Mouse (Mus musculus) hindbrain, embryonic 14.5 days (tissue): Measurements from ENCODE around the gene Bax. TPM values are rescaled to one million over a fixed set of nuclear protein-coding genes. Genes with fewer than 3 reads are reported as not detected.
"Not testable (repeated sequence)": the region's sequence is repeated elsewhere in the genome, so short reads cannot be mapped to it uniquely, and the experiment has no call there.

ENCODE experiments used
- ATAC-seq: fragments of 200-750 bp; cut with Nextera tagmentation; 2 replicates; pipeline ENCODE4 v1.8.0; 2017; ENCODE audit warnings: moderate number of reproducible peaks, mild to moderate bottlenecking, moderate TSS enrichment, moderate library complexity; ENCODE audit not compliant: low FRiP score
- DNase-seq: peaks from one replicate; pipeline ENCODE4 v3.0.0-alpha.2; 2015; ENCODE audit warnings: low spot score
- H3K27ac ChIP-seq: fragments of 300-500 bp; sonication (generic); 2 replicates; pipeline ENCODE4 v1.5.1; 2014; ENCODE audit warnings: mild to moderate bottlenecking, moderate library complexity
- H3K27me3 ChIP-seq: fragments of 300-500 bp; sonication (generic); 2 replicates; pipeline ENCODE4 v1.6.1; 2014; ENCODE audit warnings: mild to moderate bottlenecking, low read length, mixed read lengths; ENCODE audit not compliant: control insufficient read depth, insufficient read depth
- H3K36me3 ChIP-seq: fragments of 300-500 bp; sonication (generic); replicated peaks from 2 replicates; pipeline ENCODE4 v1.6.1; 2014; ENCODE audit not compliant: control insufficient read depth, insufficient read depth
- H3K4me1 ChIP-seq: fragments of 300-500 bp; sonication (generic); replicated peaks from 2 replicates; pipeline ENCODE4 v1.6.1; 2014; ENCODE audit warnings: antibody characterized with exemption, low read length, mixed read lengths; ENCODE audit not compliant: control insufficient read depth, insufficient read depth
- H3K4me2 ChIP-seq: fragments of 300-500 bp; sonication (generic); replicated peaks from 2 replicates; pipeline ENCODE4 v1.6.1; 2014; ENCODE audit warnings: mild to moderate bottlenecking, moderate library complexity
- H3K4me3 ChIP-seq: fragments of 300-500 bp; sonication (generic); replicated peaks from 2 replicates; pipeline ENCODE4 v1.5.1; 2014; ENCODE audit warnings: mild to moderate bottlenecking, low read length
- H3K9ac ChIP-seq: fragments of 300-500 bp; sonication (generic); 2 replicates; pipeline ENCODE4 v1.6.1; 2014
- H3K9me3 ChIP-seq: fragments of 300-500 bp; sonication (generic); 2 replicates; pipeline ENCODE4 v1.6.1; 2016; ENCODE audit warnings: low read length; ENCODE audit not compliant: control insufficient read depth
- WGBS: fragments of 180-500 bp; shearing (Covaris S2); extraction: QIAGEN DNeasy Blood & Tissue Kit; methylation state at CpG from one replicate; pipeline ENCODE4 v1.1.7; 2014; 5-methylcytosine and 5-hydroxymethylcytosine counted together
- polyA plus RNA-seq: library from polyadenylated mRNA; unstranded; fragments of >200 nt; fragmentation: Nextera tagmentation; extraction: Ambion mirVana; gene quantifications from 2 replicates; pipeline ENCODE4 v1.2.1, GENCODE M21; 2014

Bax gene
- polyA plus RNA-seq, 1 experiment from 2014 or later: 182 TPM

DNA sequence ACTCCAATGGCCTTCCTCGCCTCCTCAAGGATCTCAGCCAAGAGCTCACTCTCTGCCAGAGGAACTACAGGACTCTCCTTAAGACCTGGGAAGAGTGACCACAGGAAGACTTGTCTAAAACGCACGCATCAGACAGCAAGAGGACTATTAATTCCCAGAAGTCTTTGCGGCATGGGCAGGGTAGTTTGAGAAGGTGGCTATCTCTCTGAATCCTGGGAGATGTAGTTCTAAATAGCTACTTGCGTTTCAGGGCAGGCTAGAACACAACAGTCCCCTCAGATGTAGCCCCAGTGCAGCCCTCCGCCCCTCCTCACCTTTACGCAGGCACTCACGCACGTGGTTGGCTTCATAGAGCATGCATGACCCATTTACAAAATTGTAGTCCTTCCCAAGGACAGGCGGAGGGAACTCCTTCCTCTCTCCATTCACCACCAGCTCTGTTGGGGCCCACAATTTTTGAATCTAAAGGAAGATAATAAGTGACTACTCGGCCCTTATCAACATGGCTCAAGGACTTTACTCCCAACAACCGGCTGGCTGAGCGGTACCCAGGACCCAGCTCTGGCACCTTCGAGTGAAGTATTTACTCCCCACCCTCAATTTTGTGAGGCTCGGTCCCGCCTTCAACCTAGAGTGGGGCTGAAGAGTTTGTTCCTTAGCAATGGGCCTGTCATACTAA is 8.7 kb upstream of the Bax start:
- Histone ChIP-seq H3K9ac (no peak overlapping the region), H3K4me1 (no peaks in the 10 kb centered on the region), H3K27ac (no peak overlapping the region), H3K4me3 (no peak overlapping the region), H3K36me3 (no peaks in the 10 kb centered on the region), H3K9me3 (no peaks in the 10 kb centered on the region), H3K4me2 (peak overlapping the region; percentile 33; the same call in 1 of the 2 replicates), H3K27me3 (no peaks in the 10 kb centered on the region)
- ATAC-seq (no peak), DNase-seq (no peak)
- WGBS: 79% methylated on average over 16 of the region's 16 CpGs

DNA sequence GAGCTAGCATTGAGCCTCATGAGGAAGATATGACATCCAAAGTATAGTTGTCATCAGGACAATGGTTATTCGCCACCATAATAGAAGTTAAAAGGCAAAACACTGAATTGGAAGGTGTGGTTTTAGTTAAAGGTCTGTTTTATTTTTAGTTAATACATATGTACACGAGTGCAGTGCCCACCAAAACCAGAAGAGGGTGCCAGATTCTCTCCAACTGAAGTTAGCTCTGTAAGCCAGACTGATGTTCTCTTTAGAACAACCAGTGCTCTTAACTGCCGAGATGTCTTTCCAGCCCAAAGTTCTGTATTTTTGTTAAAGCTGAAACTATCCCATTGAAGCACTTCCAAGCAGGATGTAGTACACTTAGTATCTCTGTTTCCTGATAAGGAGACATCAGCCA is 4.2 kb upstream of the Bax start:
- Histone ChIP-seq H3K9me3 (no peaks in the 10 kb centered on the region), H3K9ac (no peak overlapping the region), H3K4me1 (peaks cover 6% of the 10 kb centered on the region), H3K36me3 (no peaks in the 10 kb centered on the region), H3K4me3 (no peak overlapping the region), H3K27ac (no peak overlapping the region), H3K4me2 (no peak overlapping the region), H3K27me3 (no peaks in the 10 kb centered on the region)
- no peak for ATAC-seq
- DNase-seq: peak; percentile 91
- WGBS: 12% methylated on average over 3 of the region's 3 CpGs

- peak overlapping the region; percentile 88 for H3K9ac ChIP-seq
- no peaks in the 10 kb centered on the region for H3K9me3 ChIP-seq
- H3K4me2 ChIP-seq: peak overlapping the region; percentile 95
- no peaks in the 10 kb centered on the region for H3K27me3 ChIP-seq
- DNase-seq: no peak
- H3K27ac ChIP-seq: no peak overlapping the region
- peaks cover 15% of the 10 kb centered on the region for H3K4me1 ChIP-seq
- no peak; the same call in 1 of the 2 replicates for ATAC-seq
- peaks cover 35% of the 10 kb centered on the region for H3K36me3 ChIP-seq
- WGBS: 37% methylated on average over 7 of the region's 7 CpGs
- H3K4me3 ChIP-seq: peak overlapping the region; percentile 86
Measured at GRCm38 (mm10) chr7:45467090-45467670, 482 bp upstream of the Bax start.

DNA sequence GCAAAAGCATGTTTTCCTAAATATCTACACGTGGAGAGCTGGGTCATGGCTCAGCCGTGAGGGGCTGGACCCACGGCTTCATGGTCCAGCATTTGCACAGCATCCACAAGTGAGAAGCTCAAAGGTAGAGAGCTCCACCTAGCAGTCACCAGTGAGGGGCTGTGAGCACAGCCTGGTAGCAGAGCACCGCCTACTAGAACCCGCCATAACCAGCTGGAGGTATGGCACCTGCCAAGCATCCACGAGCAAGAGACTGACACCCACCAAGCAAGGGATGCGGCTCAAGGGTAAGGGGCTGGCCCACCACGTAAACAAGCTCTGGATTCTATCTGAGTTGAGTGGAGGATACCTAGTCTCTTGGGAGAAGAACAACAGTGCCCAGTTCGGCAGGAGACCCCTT is 1.1 kb downstream of the Bax start:
- H3K27me3 ChIP-seq: no peaks in the 10 kb centered on the region
- peak overlapping the region; percentile 95 for H3K4me2 ChIP-seq
- peaks cover 43% of the 10 kb centered on the region for H3K36me3 ChIP-seq
- H3K4me3 ChIP-seq: peak overlapping the region; percentile 86
- H3K9me3 ChIP-seq: no peaks in the 10 kb centered on the region
- H3K4me1 ChIP-seq: peaks cover 22% of the 10 kb centered on the region
- DNase-seq (no peak), ATAC-seq (no peak)
- H3K9ac ChIP-seq: peak overlapping the region; percentile 88
- no peak overlapping the region for H3K27ac ChIP-seq
- WGBS: 81% methylated on average over 9 of the region's 9 CpGs

DNA sequence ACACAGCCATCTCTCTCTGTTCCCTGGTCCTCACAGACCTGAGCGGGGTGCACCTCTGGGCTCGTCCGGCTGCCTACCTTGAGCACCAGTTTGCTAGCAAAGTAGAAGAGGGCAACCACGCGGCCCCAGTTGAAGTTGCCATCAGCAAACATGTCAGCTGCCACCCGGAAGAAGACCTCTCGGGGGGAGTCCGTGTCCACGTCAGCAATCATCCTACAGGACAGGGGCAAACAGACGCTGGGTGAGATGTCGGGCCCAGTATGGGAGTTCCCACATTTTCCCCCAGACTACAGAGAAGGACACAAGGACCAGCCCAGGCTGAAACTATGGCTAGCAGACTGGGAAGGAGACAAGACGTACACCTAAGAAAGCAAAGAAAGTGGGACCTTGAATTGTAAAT is 1.6 kb downstream of the Bax start:
- Histone ChIP-seq H3K4me2 (peak overlapping the region; percentile 95), H3K36me3 (peaks cover 43% of the 10 kb centered on the region), H3K4me3 (peak overlapping the region; percentile 86; the same call in 1 of the 2 replicates), H3K27me3 (no peaks in the 10 kb centered on the region), H3K9ac (peak overlapping the region; percentile 88; the same call in 1 of the 2 replicates), H3K4me1 (peaks cover 27% of the 10 kb centered on the region), H3K27ac (no peak overlapping the region), H3K9me3 (no peaks in the 10 kb centered on the region)
- 96% methylated on average over 12 of the region's 12 CpGs for WGBS
- no peak for ATAC-seq
- DNase-seq: no peak

DNA sequence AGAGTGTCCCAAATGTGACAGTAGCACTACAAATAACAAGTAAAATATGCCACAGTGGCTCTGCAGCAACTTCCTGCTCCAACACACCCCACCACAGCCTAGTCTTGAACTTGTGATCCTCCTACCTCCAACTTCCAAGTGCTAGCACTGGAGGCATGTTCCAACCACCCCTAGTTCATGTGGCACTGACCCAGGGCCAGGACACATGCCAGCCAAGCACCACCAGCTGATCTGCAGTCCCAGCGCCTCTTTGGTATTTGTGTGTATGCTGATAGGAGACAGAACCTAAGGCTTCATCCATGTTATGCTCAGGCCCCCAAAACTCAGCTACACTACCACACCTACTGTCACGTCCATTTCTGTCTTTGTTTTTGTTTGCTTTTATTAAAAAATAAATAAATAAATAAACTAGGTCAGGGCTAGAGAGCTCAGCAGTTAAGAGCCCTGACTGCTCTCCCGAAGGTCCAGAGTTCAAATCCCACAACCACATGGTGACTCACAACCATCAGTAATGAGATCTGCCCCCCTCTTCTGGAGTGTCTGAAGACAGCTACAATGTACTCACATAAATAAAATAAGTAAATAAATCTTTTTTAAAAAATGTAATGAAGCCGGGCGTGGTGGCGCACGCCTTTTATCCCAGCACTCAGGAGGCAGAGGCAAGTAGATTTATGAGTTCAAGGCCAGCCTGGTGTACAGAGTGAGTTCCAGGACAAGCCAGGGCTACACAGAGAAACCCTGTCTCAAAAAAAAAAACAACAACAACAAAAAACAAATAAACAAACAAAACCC is 2.5 kb downstream of the Bax start:
- H3K4me2 ChIP-seq: no peak overlapping the region
- peaks cover 43% of the 10 kb centered on the region for H3K36me3 ChIP-seq
- DNase-seq (no peak), ATAC-seq (no peak)
- H3K27ac ChIP-seq: no peak overlapping the region
- H3K27me3 ChIP-seq: no peaks in the 10 kb centered on the region
- no peak overlapping the region for H3K9ac ChIP-seq
- WGBS: 95% methylated on average over 7 of the region's 7 CpGs
- peaks cover 27% of the 10 kb centered on the region for H3K4me1 ChIP-seq
- H3K4me3 ChIP-seq: no peak overlapping the region
- no peaks in the 10 kb centered on the region for H3K9me3 ChIP-seq

GRCm38 (mm10) chr7:45462868-45463267 is 3.8 kb downstream of the Bax start:
- H3K4me3 ChIP-seq, DNase-seq, H3K27me3 ChIP-seq, H3K4me2 ChIP-seq, H3K9ac ChIP-seq, H3K9me3 ChIP-seq, H3K27ac ChIP-seq, ATAC-seq: not testable (repeated sequence)
- 81% methylated on average over 4 of the region's 4 CpGs for WGBS
- H3K36me3 ChIP-seq: peaks cover 51% of the 10 kb centered on the region
- peaks cover 33% of the 10 kb centered on the region for H3K4me1 ChIP-seq

DNA sequence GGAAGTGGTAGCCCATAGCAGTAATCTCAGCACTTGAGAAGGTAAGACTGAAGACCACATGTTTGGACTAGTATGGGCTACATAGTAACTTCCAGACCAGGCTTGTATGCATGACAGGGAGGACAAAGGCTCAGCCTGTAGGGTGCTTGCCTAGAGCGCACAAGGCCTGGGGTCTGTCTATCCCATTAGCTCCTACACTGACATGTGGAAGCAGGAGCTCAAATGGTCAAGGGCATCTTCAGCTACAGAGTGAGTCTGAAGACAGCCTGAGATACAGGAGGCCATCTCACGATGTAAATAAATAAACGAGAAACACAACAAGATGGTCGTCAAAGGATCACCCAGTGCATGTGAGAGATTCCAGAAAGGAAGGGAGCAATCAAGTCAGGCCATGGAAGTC is 4.4 kb downstream of the Bax start:
- Histone ChIP-seq H3K36me3 (peaks cover 56% of the 10 kb centered on the region), H3K4me3 (no peak overlapping the region), H3K4me2 (no peak overlapping the region), H3K9me3 (no peaks in the 10 kb centered on the region), H3K27ac (no peak overlapping the region), H3K27me3 (no peaks in the 10 kb centered on the region), H3K4me1 (peaks cover 38% of the 10 kb centered on the region), H3K9ac (no peak overlapping the region)
- DNase-seq (no peak), ATAC-seq (no peak)
- 91% methylated on average over 4 of the region's 4 CpGs for WGBS

- Histone ChIP-seq H3K36me3 (peaks cover 61% of the 10 kb centered on the region), H3K9ac (no peak overlapping the region), H3K4me2 (no peak overlapping the region), H3K9me3 (no peaks in the 10 kb centered on the region), H3K27ac (no peak overlapping the region), H3K27me3 (no peaks in the 10 kb centered on the region), H3K4me1 (peaks cover 40% of the 10 kb centered on the region), H3K4me3 (no peak overlapping the region)
- DNase-seq: no peak
- WGBS: 92% methylated on average over 4 of the region's 4 CpGs
- ATAC-seq: no peak
Measured at GRCm38 (mm10) chr7:45461781-45462180, 4.9 kb downstream of the Bax start.
